Comparison of ENCODE assay signal across 19 mouse cellular contexts in the genomic region with DNA sequence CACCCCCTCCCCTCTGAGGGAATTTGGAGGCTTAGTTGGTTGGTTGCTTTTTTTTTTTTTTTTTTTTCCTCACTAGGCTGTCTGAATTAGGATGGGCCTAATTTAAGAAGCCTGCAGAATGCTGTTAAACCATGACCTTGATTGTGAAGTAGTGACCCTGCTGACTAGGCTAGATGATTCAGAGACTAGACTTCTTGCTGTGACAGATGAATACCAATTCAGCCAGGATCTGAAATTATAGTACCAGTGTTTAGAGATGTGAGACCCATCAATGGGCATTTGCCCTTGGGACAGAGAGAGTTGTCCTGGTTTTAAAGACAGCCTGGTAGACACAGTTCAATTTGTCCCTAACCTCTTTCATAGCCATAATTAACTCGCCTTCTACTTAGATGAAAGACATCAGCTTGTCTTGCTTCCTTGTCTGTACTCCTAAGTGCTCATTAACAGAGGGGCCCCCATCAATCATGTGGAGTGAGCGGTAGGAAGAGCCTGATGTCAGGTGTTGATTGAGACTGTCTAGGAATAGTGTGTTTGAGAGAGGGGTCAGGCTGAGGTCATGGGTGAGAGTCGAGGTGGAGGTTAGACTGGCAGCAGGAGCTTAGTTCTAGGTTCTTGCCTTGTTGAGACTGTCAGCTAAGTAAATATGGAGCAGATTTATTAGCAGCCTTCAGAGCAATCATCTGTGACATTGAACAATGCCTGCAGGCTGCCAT. TPM values are rescaled to one million over a fixed set of nuclear protein-coding genes. Genes with fewer than 3 reads are reported as not detected.
DNase-seq lines count a peak whose midpoint lies in the region; ATAC-seq and TF ChIP-seq lines count a peak whose summit lies in the region.
"Had no signal": no experiment of that assay in that cellular context is flagged by ENCODE, and none has a peak within 500 bp of the region (broad histone marks: within the 10 kb centered on the region; RNA-seq: fewer than 3 reads in every experiment).

No protein-coding gene starts in this region.

- H3K9me3 ChIP-seq in heart, embryonic 12.5 days (replicated peaks), result no peaks in the 10 kb centered on the region
- H3K9me3 ChIP-seq in CH12.LX (replicated peaks; ENCODE audit: low read length), result no peaks in the 10 kb centered on the region
- no peaks in the 10 kb centered on the region for H3K9me3 ChIP-seq in forebrain, postnatal 0 days (ENCODE audit: low read length)
- H3K9me3 ChIP-seq: intestine, embryonic 15.5 days; limb, embryonic 15.5 days; megakaryocyte, embryonic 14.5 days had no signal

- 29% methylated on average over 3 of the region's 3 CpGs for WGBS in heart, embryonic 12.5 days
- 86% methylated on average over 3 of the region's 3 CpGs for WGBS in heart, adult 2 months
- WGBS in forebrain, postnatal 0 days, result 32% methylated on average over 3 of the region's 3 CpGs

- no peak for DNase-seq in heart, adult 2 months
- DNase-seq in CH12.LX (ENCODE audit: extremely low read depth), result no peak
- DNase-seq in brain, embryonic 14.5 days (ENCODE audit: low read depth), result peak; percentile 54
- no peak for DNase-seq in forebrain, postnatal 0 days
- DNase-seq in cerebellum, adult 11 months, result no peak
- no peak for DNase-seq in testis, postnatal 10 days (ENCODE audit: low spot score)
- DNase-seq: adrenal gland, adult 8-10 months; gastrocnemius, postnatal 36 days; heart, postnatal 10 days; lung, embryonic 14.5 days; right cerebral cortex, adult 18-20 months; thymus, adult 18-20 months had no signal

- H3K27ac ChIP-seq in heart, embryonic 12.5 days (ENCODE audit: poor library complexity, severe bottlenecking), result peak overlapping the region; percentile 11; the same call in 1 of the 2 replicates
- H3K27ac ChIP-seq in heart, adult 2 months, result no peak overlapping the region
- no peak overlapping the region for H3K27ac ChIP-seq in CH12.LX (ENCODE audit: insufficient read depth, low read depth)
- H3K27ac ChIP-seq in forebrain, postnatal 0 days (ENCODE audit: low read depth, low read length), result no peak overlapping the region
- H3K27ac ChIP-seq: intestine, embryonic 15.5 days; limb, embryonic 15.5 days had no signal

- H3K36me3 ChIP-seq in heart, embryonic 12.5 days, result no peaks in the 10 kb centered on the region
- no peaks in the 10 kb centered on the region for H3K36me3 ChIP-seq in heart, adult 2 months (ENCODE audit: control insufficient read depth, insufficient read depth, low read length)
- H3K36me3 ChIP-seq in CH12.LX (replicated peaks in 1 of 2; ENCODE audit: control insufficient read depth in 1 of 2, insufficient read depth in 1 of 2, low read length in 1 of 2), result no peaks in the 10 kb centered on the region
- no peaks in the 10 kb centered on the region for H3K36me3 ChIP-seq in forebrain, postnatal 0 days (ENCODE audit: insufficient read depth)
- H3K36me3 ChIP-seq: intestine, embryonic 15.5 days; limb, embryonic 15.5 days had no signal

- H3K4me1 ChIP-seq in heart, embryonic 12.5 days (replicated peaks), result peaks cover 16% of the 10 kb centered on the region
- peaks cover 8% of the 10 kb centered on the region; the same call in 1 of the 2 replicates for H3K4me1 ChIP-seq in heart, adult 2 months (ENCODE audit: control insufficient read depth, insufficient read depth, low read length)
- peaks cover 18 to 72% of the 10 kb centered on the region in 2 experiments for H3K4me1 ChIP-seq in CH12.LX (ENCODE audit: control insufficient read depth in 1 of 2, insufficient read depth in 2 of 2)
- no peaks in the 10 kb centered on the region for H3K4me1 ChIP-seq in forebrain, postnatal 0 days (ENCODE audit: insufficient read depth)

- no peak for ATAC-seq in heart, embryonic 12.5 days (ENCODE audit: insufficient number of reproducible peaks, low FRiP score)
- ATAC-seq in forebrain, postnatal 0 days, result peak; percentile 23; the same call in 1 of the 2 replicates
- ATAC-seq: intestine, embryonic 15.5 days had no signal

- intact Hi-C loops in heart, adult 2 months (cut with DNase I), result no loop called here

- dilution Hi-C loops in CH12.LX (cut with MboI; ENCODE audit: extremely low pct_ligation_motif_present, extremely low pct_unique_long_range_greater_than_20kb, low sequenced_read_pairs), result no loop called here

- peaks cover 1% of the 10 kb centered on the region; the same call in 1 of the 2 replicates for H3K27me3 ChIP-seq in heart, embryonic 12.5 days (replicated peaks)
- no peaks in the 10 kb centered on the region for H3K27me3 ChIP-seq in heart, adult 2 months (ENCODE audit: control insufficient read depth, insufficient read depth, low read length)
- no peaks in the 10 kb centered on the region for H3K27me3 ChIP-seq in CH12.LX (replicated peaks)
- H3K27me3 ChIP-seq in forebrain, postnatal 0 days (ENCODE audit: insufficient read depth, low read length), result no peaks in the 10 kb centered on the region
- H3K27me3 ChIP-seq: intestine, embryonic 15.5 days; limb, embryonic 15.5 days had no signal

- TF ChIP-seq EP300 in heart, adult 2 months (IDR thresholded peaks at IDR 0.05; ENCODE audit: insufficient read depth, low read depth, low read length), result no peak
- no peak for TF ChIP-seq EP300 in CH12.LX (IDR thresholded peaks at IDR 0.05; ENCODE audit: low read length)

- H3K4me2 ChIP-seq in heart, embryonic 12.5 days, result no peak overlapping the region
- H3K4me2 ChIP-seq in CH12.LX (ENCODE audit: insufficient read depth, low read depth, poor library complexity, severe bottlenecking), result no peak overlapping the region
- no peak overlapping the region for H3K4me2 ChIP-seq in forebrain, postnatal 0 days (ENCODE audit: low read depth)
- H3K4me2 ChIP-seq: intestine, embryonic 15.5 days; limb, embryonic 15.5 days; lung, embryonic 14.5 days had no signal

- in situ Hi-C loops in CH12.LX (cut with MboI; ENCODE audit: low pct_ligation_motif_present, low pct_unique_long_range_greater_than_20kb, low sequenced_read_pairs), result no loop called here

- H3K4me3 ChIP-seq in heart, embryonic 12.5 days, result no peak overlapping the region
- H3K4me3 ChIP-seq in heart, adult 2 months, result no peak overlapping the region
- no peak overlapping the region for H3K4me3 ChIP-seq in CH12.LX (replicated peaks in 1 of 3; ENCODE audit: low read depth in 2 of 3, low read length in 2 of 3, poor library complexity in 1 of 3)
- no peak overlapping the region for H3K4me3 ChIP-seq in forebrain, postnatal 0 days (ENCODE audit: low read depth, low read length)
- H3K4me3 ChIP-seq: intestine, embryonic 15.5 days; limb, embryonic 15.5 days; megakaryocyte, embryonic 14.5 days had no signal

- TF ChIP-seq POLR2A in heart, adult 2 months (IDR thresholded peaks at IDR 0.05; ENCODE audit: insufficient read depth, low read depth, low read length), result no peak
- TF ChIP-seq POLR2A in CH12.LX (IDR thresholded peaks at IDR 0.05; ENCODE audit: low read depth, low read length), result no peak
- no peak for TF ChIP-seq POLR2A in brain, embryonic 14.5 days (IDR thresholded peaks at IDR 0.05; ENCODE audit: borderline replicate concordance, extremely low read depth, insufficient read depth, insufficient read length, poor library complexity, severe bottlenecking)

- no peak overlapping the region for H3K9ac ChIP-seq in heart, embryonic 12.5 days
- no peak overlapping the region for H3K9ac ChIP-seq in heart, adult 2 months (ENCODE audit: low read depth, low read length)
- H3K9ac ChIP-seq in CH12.LX (ENCODE audit: insufficient read depth, low read depth), result no peak overlapping the region
- no peak overlapping the region for H3K9ac ChIP-seq in forebrain, postnatal 0 days
- H3K9ac ChIP-seq: intestine, embryonic 15.5 days; limb, embryonic 15.5 days; lung, embryonic 14.5 days had no signal

- no peaks in the 10 kb centered on the region for H3K79me2 ChIP-seq in heart, adult 2 months (replicated peaks; ENCODE audit: control insufficient read depth, insufficient read depth, low read length)
- H3K79me2 ChIP-seq in CH12.LX (replicated peaks; ENCODE audit: control insufficient read depth, extremely low read depth, insufficient read depth, poor library complexity, severe bottlenecking), result no peaks in the 10 kb centered on the region

- TF ChIP-seq RAD21 in CH12.LX (IDR thresholded peaks at IDR 0.05; ENCODE audit: low read depth, low read length), result no peak

- TF ChIP-seq CTCF in heart, adult 2 months (IDR thresholded peaks at IDR 0.05), result no peak
- no peak for TF ChIP-seq CTCF in CH12.LX (conservative IDR thresholded peaks at IDR 0.05 in 1 of 2, IDR thresholded peaks at IDR 0.05 in 1 of 2; ENCODE audit: low read depth in 2 of 2, low read length in 2 of 2)
- TF ChIP-seq CTCF in brain, embryonic 14.5 days (IDR thresholded peaks at IDR 0.05; ENCODE audit: borderline replicate concordance, extremely low read depth, insufficient read depth, insufficient read length), result no peak
- TF ChIP-seq CTCF in forebrain, postnatal 0 days (IDR thresholded peaks at IDR 0.05; ENCODE audit: low read depth), result no peak

RNA-seq across cellular contexts. Expression of a gene that starts 13.3 kb away (rescaled TPM):
- polyA plus RNA-seq in heart, embryonic 12.5 days (2016; fragmentation: Nextera tagmentation; extraction: Ambion mirVana), result 0.54 and 0.58 TPM in 2 replicates
- under 1 TPM; 0.05 to 0.34 TPM for total RNA-seq in heart, adult 2 months (2021)
- polyA plus RNA-seq in heart, adult 2 months (2012; rRNA removed), result 0.03 and 0.10 TPM in 2 replicates
- total RNA-seq in CH12.LX (2012; rRNA removed) (not detected in 2 replicates), CH12.LX (2014; rRNA removed) (not detected in 2 replicates)
- polyA plus RNA-seq in CH12.LX (2012; ENCODE audit: insufficient read length, low read depth), result not detected in 2 replicates
- 1.1 and 1.6 TPM in 2 replicates for polyA plus RNA-seq in brain, embryonic 14.5 days (2012; rRNA removed)
- total RNA-seq in forebrain, postnatal 0 days (2014; rRNA removed), result 13.2 and 13.5 TPM in 2 replicates
- 5.0 and 7.9 TPM in 2 replicates for polyA plus RNA-seq in forebrain, postnatal 0 days (2015; fragmentation: Nextera tagmentation; extraction: Ambion mirVana)
- polyA plus RNA-seq: C2C12 had no signal

RNA-seq across cellular contexts. Expression of a gene that starts 13.4 kb away (rescaled TPM):
- not detected in 2 replicates for polyA plus RNA-seq in heart, embryonic 12.5 days (2016; fragmentation: Nextera tagmentation; extraction: Ambion mirVana)
- not detected for total RNA-seq in heart, adult 2 months (2021)
- not detected in 2 replicates for polyA plus RNA-seq in heart, adult 2 months (2012; rRNA removed)
- total RNA-seq in CH12.LX (2012; rRNA removed), result not detected in 2 replicates
- total RNA-seq in CH12.LX (2014; rRNA removed), result not detected in 2 replicates
- polyA plus RNA-seq in CH12.LX (2012; ENCODE audit: insufficient read length, low read depth), result not detected in 2 replicates
- not detected in 2 replicates for polyA plus RNA-seq in brain, embryonic 14.5 days (2012; rRNA removed)
- total RNA-seq in forebrain, postnatal 0 days (2014; rRNA removed), result not detected in 2 replicates
- polyA plus RNA-seq in forebrain, postnatal 0 days (2015; fragmentation: Nextera tagmentation; extraction: Ambion mirVana), result 0.15 and 0.28 TPM in 2 replicates
- total RNA-seq: adrenal gland, adult 8-10 months; gastrocnemius, postnatal 36 days; heart, postnatal 10 days had no signal
- polyA plus RNA-seq: C2C12; intestine, embryonic 15.5 days; large intestine, adult 2 months; limb, embryonic 15.5 days; lung, embryonic 14.5 days had no signal

RNA-seq across cellular contexts. Expression of a gene that starts 23.1 kb away (rescaled TPM):
- polyA plus RNA-seq in heart, embryonic 12.5 days (2016; fragmentation: Nextera tagmentation; extraction: Ambion mirVana), result not detected in 2 replicates
- not detected for total RNA-seq in heart, adult 2 months (2021)
- not detected in 2 replicates for polyA plus RNA-seq in heart, adult 2 months (2012; rRNA removed)
- total RNA-seq in CH12.LX (2012; rRNA removed) (not detected in 2 replicates), CH12.LX (2014; rRNA removed) (not detected in 2 replicates)
- not detected in 2 replicates for polyA plus RNA-seq in CH12.LX (2012; ENCODE audit: insufficient read length, low read depth)
- not detected in 2 replicates for polyA plus RNA-seq in brain, embryonic 14.5 days (2012; rRNA removed)
- 1.7 TPM in 1 of 2 replicates, not detected in the other for total RNA-seq in forebrain, postnatal 0 days (2014; rRNA removed)
- polyA plus RNA-seq in forebrain, postnatal 0 days (2015; fragmentation: Nextera tagmentation; extraction: Ambion mirVana), result not detected in 2 replicates
- total RNA-seq: adrenal gland, adult 8-10 months; gastrocnemius, postnatal 36 days; heart, postnatal 10 days; left cerebral cortex, adult 8-10 months had no signal
- polyA plus RNA-seq: C2C12; intestine, embryonic 15.5 days; large intestine, adult 2 months; limb, embryonic 15.5 days; lung, embryonic 14.5 days had no signal

RNA-seq across cellular contexts. Expression of a gene that starts 25.7 kb away (rescaled TPM):
- 25.1 and 28.4 TPM in 2 replicates for polyA plus RNA-seq in heart, embryonic 12.5 days (2016; fragmentation: Nextera tagmentation; extraction: Ambion mirVana)
- total RNA-seq in heart, adult 2 months (2021), result 10 to 100 TPM; 25.7 to 28.2 TPM
- 24.8 and 39.2 TPM in 2 replicates for polyA plus RNA-seq in heart, adult 2 months (2012; rRNA removed)
- total RNA-seq in CH12.LX (2012; rRNA removed) (14.9 and 21.9 TPM in 2 replicates), CH12.LX (2014; rRNA removed) (8.2 and 8.5 TPM in 2 replicates)
- polyA plus RNA-seq in CH12.LX (2012; ENCODE audit: insufficient read length, low read depth), result 15.2 and 15.3 TPM in 2 replicates
- polyA plus RNA-seq in brain, embryonic 14.5 days (2012; rRNA removed), result 36.5 and 38.4 TPM in 2 replicates
- total RNA-seq in forebrain, postnatal 0 days (2014; rRNA removed), result 37.2 and 40.9 TPM in 2 replicates
- 13.5 and 18.2 TPM in 2 replicates for polyA plus RNA-seq in forebrain, postnatal 0 days (2015; fragmentation: Nextera tagmentation; extraction: Ambion mirVana)

RNA-seq across cellular contexts. Expression of a gene that starts 36.4 kb away (rescaled TPM):
- polyA plus RNA-seq in heart, embryonic 12.5 days (2016; fragmentation: Nextera tagmentation; extraction: Ambion mirVana), result 5.3 and 5.8 TPM in 2 replicates
- total RNA-seq in heart, adult 2 months (2021), result under 1 TPM; 0.34 to 0.91 TPM
- polyA plus RNA-seq in heart, adult 2 months (2012; rRNA removed), result 0.53 and 0.80 TPM in 2 replicates
- total RNA-seq in CH12.LX (2012; rRNA removed) (not detected in 2 replicates), CH12.LX (2014; rRNA removed) (not detected in 2 replicates)
- polyA plus RNA-seq in CH12.LX (2012; ENCODE audit: insufficient read length, low read depth), result not detected in 2 replicates
- 2.4 and 2.9 TPM in 2 replicates for polyA plus RNA-seq in brain, embryonic 14.5 days (2012; rRNA removed)
- total RNA-seq in forebrain, postnatal 0 days (2014; rRNA removed), result 3.0 and 4.9 TPM in 2 replicates
- 2.0 TPM in 2 replicates for polyA plus RNA-seq in forebrain, postnatal 0 days (2015; fragmentation: Nextera tagmentation; extraction: Ambion mirVana)
